In the genomic region with DNA sequence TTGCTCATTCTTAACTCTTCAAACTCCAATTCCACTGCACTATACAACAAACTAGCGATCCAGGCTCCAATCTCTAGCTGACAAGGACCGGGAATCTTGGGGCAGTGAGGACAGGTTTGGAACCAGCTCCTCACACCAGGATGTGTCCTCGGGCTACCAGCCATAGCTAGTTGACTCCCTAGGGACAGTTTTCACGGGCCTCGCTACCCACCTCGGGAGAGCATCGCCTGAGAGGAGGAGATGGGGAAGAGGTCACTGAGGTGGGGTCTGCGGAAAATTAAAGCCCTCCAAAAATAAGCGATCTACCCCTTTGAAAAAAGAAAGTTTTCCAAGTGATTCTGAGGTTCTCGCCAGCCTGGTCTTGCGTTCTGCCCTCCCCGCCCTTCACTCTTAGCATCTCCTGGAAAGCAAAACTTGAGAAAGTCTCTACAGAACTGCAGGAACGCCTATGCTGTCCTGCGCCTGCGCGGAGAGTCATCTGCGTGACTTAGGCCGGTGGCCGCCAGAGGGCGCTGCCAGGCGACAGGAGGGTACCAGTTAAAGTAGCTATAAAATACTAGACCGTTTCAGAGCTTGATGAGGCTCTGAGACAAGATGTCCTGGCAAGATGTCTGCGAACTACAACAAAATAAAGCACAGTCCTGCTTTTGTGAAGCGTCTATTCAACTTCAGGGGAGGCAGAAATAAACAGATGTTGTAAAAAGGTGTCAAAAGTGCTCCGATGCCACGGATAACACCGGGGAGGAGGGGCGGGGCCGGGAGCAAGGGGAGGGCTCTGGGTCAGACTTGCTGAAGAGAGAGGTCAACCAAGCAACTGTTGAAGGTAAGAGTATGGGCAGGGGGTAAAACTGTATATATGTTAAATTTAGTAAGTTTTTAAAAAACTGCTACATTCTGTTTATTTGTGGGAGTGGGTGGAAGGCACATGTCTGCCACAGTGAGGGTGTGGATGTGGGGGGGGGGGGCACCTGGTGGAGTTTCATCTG, we compare ENCODE assay signal across 8 mouse cellular contexts. TPM values are rescaled to one million over a fixed set of nuclear protein-coding genes. Genes with fewer than 3 reads are reported as not detected.
DNase-seq lines count a peak whose midpoint lies in the region; ATAC-seq lines count a peak whose summit lies in the region.

No protein-coding gene starts in this region.

- H3K4me3 ChIP-seq in intestine, embryonic 15.5 days (replicated peaks) = peak overlapping the region; percentile 5; the same call in 1 of the 2 replicates

- WGBS in intestine, embryonic 15.5 days = 4% methylated on average over 29 of the region's 29 CpGs

- intact Hi-C loops in gastrocnemius, postnatal 36 days (cut with DNase I) = no loop called here
- intact Hi-C loops in left cerebral cortex, postnatal 14 days (cut with DNase I) = loop anchor here (5.0 to 10.0 kb wide), 3 partner anchors 265 to 475 kb away; a partner anchor contains a TSS

- peak; percentile 84 for ATAC-seq in intestine, embryonic 15.5 days

- no peaks in the 10 kb centered on the region for H3K9me3 ChIP-seq in intestine, embryonic 15.5 days

- peak; percentile 90 for DNase-seq in adrenal gland, adult 2 months
- DNase-seq in embryo, embryonic 11.5 days (ENCODE audit: low read depth, low spot score) = peak; percentile 83
- peak; percentile 74 to 81 for DNase-seq in gastrocnemius, postnatal 36 days
- peak; percentile 88 to 91 for DNase-seq in left cerebral cortex, postnatal 14 days (ENCODE audit: low spot score in 2 of 2)
- DNase-seq in mesoderm, embryonic 11.5 days (ENCODE audit: low read depth, low spot score) = peak; percentile 93
- peak; percentile 83 for DNase-seq in right cerebral cortex, postnatal 25 days
- peak; percentile 81 to 89 for DNase-seq in urinary bladder, postnatal 36 days (ENCODE audit: low spot score in 2 of 2)

- H3K36me3 ChIP-seq in intestine, embryonic 15.5 days = no peaks in the 10 kb centered on the region

- no peak overlapping the region for H3K9ac ChIP-seq in intestine, embryonic 15.5 days

- H3K27ac ChIP-seq in intestine, embryonic 15.5 days = no peak overlapping the region

- peaks cover 3% of the 10 kb centered on the region for H3K4me1 ChIP-seq in intestine, embryonic 15.5 days (replicated peaks)

- H3K27me3 ChIP-seq in intestine, embryonic 15.5 days (replicated peaks) = peaks cover 19% of the 10 kb centered on the region

- peak overlapping the region; percentile 49 for H3K4me2 ChIP-seq in intestine, embryonic 15.5 days (replicated peaks)

RNA-seq across cellular contexts. Expression of a gene that starts 6.4 kb away (rescaled TPM):
- total RNA-seq in adrenal gland, adult 2 months (2021) = 10 to 100 TPM; 20.6 to 22.0 TPM
- 0.83 and 1.1 TPM in 2 replicates for polyA plus RNA-seq in adrenal gland, adult 2 months (2012; rRNA removed)
- total RNA-seq in gastrocnemius, postnatal 36 days (2021) = 1 to 10 TPM; 1.4 to 1.8 TPM
- polyA plus RNA-seq in intestine, embryonic 15.5 days (2015; fragmentation: Nextera tagmentation; extraction: Ambion mirVana) = 39.9 and 42.8 TPM in 2 replicates
- total RNA-seq in left cerebral cortex, postnatal 14 days (2021) = 10 to 100 TPM; 29.8 to 36.6 TPM

RNA-seq across cellular contexts. Expression of a gene that starts 24.6 kb away (rescaled TPM):
- under 1 TPM in 1 of 2 experiments, not detected in 1; 0.20 TPM for total RNA-seq in adrenal gland, adult 2 months (2021)
- polyA plus RNA-seq in adrenal gland, adult 2 months (2012; rRNA removed) = 0.04 and 0.35 TPM in 2 replicates
- not detected for total RNA-seq in gastrocnemius, postnatal 36 days (2021)
- polyA plus RNA-seq in intestine, embryonic 15.5 days (2015; fragmentation: Nextera tagmentation; extraction: Ambion mirVana) = not detected in 2 replicates
- 1 to 10 TPM in 1 of 2 experiments, under 1 TPM in 1; 0.86 to 1.7 TPM for total RNA-seq in left cerebral cortex, postnatal 14 days (2021)

RNA-seq across cellular contexts. Expression of a gene that starts 55.8 kb away (rescaled TPM):
- not detected for total RNA-seq in adrenal gland, adult 2 months (2021)
- polyA plus RNA-seq in adrenal gland, adult 2 months (2012; rRNA removed) = not detected in 2 replicates
- not detected for total RNA-seq in gastrocnemius, postnatal 36 days (2021)
- polyA plus RNA-seq in intestine, embryonic 15.5 days (2015; fragmentation: Nextera tagmentation; extraction: Ambion mirVana) = 14.5 and 15.5 TPM in 2 replicates
- not detected for total RNA-seq in left cerebral cortex, postnatal 14 days (2021)

Comparison
In these comparisons a context has a peak if more than half of its experiments do, and no peak if none do; other contexts are left out.
1. RNA of a gene that starts 6.4 kb away (total RNA-seq): 29.8 to 36.6 TPM in left cerebral cortex, postnatal 14 days and 20.6 to 22.0 TPM in adrenal gland, adult 2 months; 1.4 to 1.8 TPM in gastrocnemius, postnatal 36 days; every median in the first group is over 4 times any median in the second.
2. Peak in every context shown above with its lines, with median percentiles within 50 percentile points of each other: DNase-seq.